Mouse (Mus musculus): Measurements from ENCODE around the gene Smcp.

DNA sequence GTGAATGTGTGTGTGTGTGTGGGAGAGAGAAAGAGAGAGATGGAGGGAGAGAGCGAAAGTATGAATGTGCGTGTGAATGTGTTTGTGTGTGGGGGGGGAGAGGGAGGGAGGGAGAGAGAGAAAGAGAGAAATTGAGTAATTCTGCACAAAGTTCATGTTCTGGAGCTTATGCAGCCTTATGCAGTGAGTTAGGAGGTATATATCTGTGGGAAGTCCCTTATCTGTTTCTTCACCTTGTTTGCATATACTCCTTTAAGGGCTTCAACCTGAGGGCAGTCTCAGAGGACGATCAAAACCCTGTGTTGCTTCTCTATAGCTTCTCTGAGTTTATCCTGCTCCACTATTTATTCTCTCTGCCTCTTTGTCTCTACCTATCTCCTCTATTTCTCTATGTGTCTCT is 1.6 kb downstream of the Smcp start:
- TF ChIP-seq CTCF (conservative IDR thresholded peaks at IDR 0.05; ENCODE audit: insufficient read depth, insufficient read length, low read depth, low read length): no peak
- no peak for TF ChIP-seq POLR2A (IDR thresholded peaks at IDR 0.05; ENCODE audit: low read depth, low read length)
